In genomic region chr11:32571103-32571502, GRCm38 (mm10) we compare ENCODE assay signal across 28 mouse cellular contexts. TPM values are rescaled to one million over a fixed set of nuclear protein-coding genes. Genes with fewer than 3 reads are reported as not detected.
DNase-seq lines count a peak whose midpoint lies in the region; ATAC-seq lines count a peak whose summit lies in the region.
"Had no signal": no experiment of that assay in that cellular context is flagged by ENCODE, and none has a peak within 500 bp of the region (broad histone marks: within the 10 kb centered on the region; RNA-seq: fewer than 3 reads in every experiment).

No protein-coding gene starts in this region.

- H3K9me3 ChIP-seq in heart, embryonic 10.5 days, result no peaks in the 10 kb centered on the region
- H3K9me3 ChIP-seq in midbrain, embryonic 10.5 days (replicated peaks), result no peaks in the 10 kb centered on the region
- H3K9me3 ChIP-seq: liver, embryonic 12.5 days; midbrain, embryonic 12.5 days had no signal

- no peaks in the 10 kb centered on the region for H3K27me3 ChIP-seq in heart, embryonic 10.5 days (ENCODE audit: insufficient read depth, poor library complexity, severe bottlenecking)
- H3K27me3 ChIP-seq in splenic B cell, adult 2 months (ENCODE audit: control insufficient read depth, insufficient read depth, low read length, poor library complexity, severe bottlenecking), result no peaks in the 10 kb centered on the region
- H3K27me3 ChIP-seq in midbrain, embryonic 10.5 days (ENCODE audit: low read depth, poor library complexity, severe bottlenecking), result no peaks in the 10 kb centered on the region
- H3K27me3 ChIP-seq: liver, embryonic 12.5 days; midbrain, embryonic 12.5 days had no signal

- DNase-seq in heart, adult 11 months, result peak; percentile 83
- no peak for DNase-seq in heart, embryonic 10.5 days (ENCODE audit: low spot score)
- DNase-seq in splenic B cell, adult 2 months (ENCODE audit: low read depth, low spot score), result peak; percentile 47
- DNase-seq in midbrain, embryonic 10.5 days (ENCODE audit: low spot score), result no peak
- DNase-seq in thymus, postnatal 14 days, result no peak
- DNase-seq: adrenal gland, adult 2 months; adrenal gland, postnatal 36 days; cerebellum, adult 2 months; cerebellum, postnatal 14 days; kidney, adult 18-20 months; kidney, postnatal 36 days; liver, postnatal 0 days; retina, postnatal 1 day; right cerebral cortex, postnatal 14 days; thymus, adult 2 months; thymus, postnatal 4 days had no signal

- ATAC-seq in activated CD4-positive, CD25-positive, alpha-beta regulatory T cell, adult 4 months, result peak; percentile 32
- peak; percentile 68 for ATAC-seq in megakaryocyte, adult 5-6 weeks (ENCODE audit: poor library complexity, severe bottlenecking)
- ATAC-seq: forebrain, embryonic 16.5 days; liver, embryonic 12.5 days; liver, postnatal 0 days; lung, postnatal 0 days had no signal

- no peak overlapping the region for H3K27ac ChIP-seq in heart, embryonic 10.5 days
- no peak overlapping the region for H3K27ac ChIP-seq in midbrain, embryonic 10.5 days (replicated peaks)
- H3K27ac ChIP-seq: hindbrain, embryonic 14.5 days; layer of hippocampus, adult 2 months; left cerebral cortex, adult 2 months; liver, embryonic 12.5 days; macrophage; midbrain, embryonic 12.5 days had no signal

- H3K4me3 ChIP-seq in heart, embryonic 10.5 days, result no peak overlapping the region
- no peak overlapping the region for H3K4me3 ChIP-seq in midbrain, embryonic 10.5 days
- H3K4me3 ChIP-seq: layer of hippocampus, adult 2 months; left cerebral cortex, adult 2 months; liver, embryonic 12.5 days; midbrain, embryonic 12.5 days had no signal

- peaks cover 13% of the 10 kb centered on the region for H3K4me1 ChIP-seq in heart, embryonic 10.5 days
- peaks cover 8% of the 10 kb centered on the region; the same call in 1 of the 2 replicates for H3K4me1 ChIP-seq in midbrain, embryonic 10.5 days

- 76% methylated on average over 6 of the region's 6 CpGs for WGBS in heart, embryonic 10.5 days
- WGBS in midbrain, embryonic 10.5 days, result 87% methylated on average over 6 of the region's 6 CpGs

- no peaks in the 10 kb centered on the region for H3K36me3 ChIP-seq in heart, embryonic 10.5 days
- H3K36me3 ChIP-seq in splenic B cell, adult 2 months (ENCODE audit: control insufficient read depth, insufficient read depth, low read length, poor library complexity, severe bottlenecking), result peaks cover 2% of the 10 kb centered on the region; the same call in 1 of the 2 replicates
- H3K36me3 ChIP-seq in midbrain, embryonic 10.5 days, result no peaks in the 10 kb centered on the region
- H3K36me3 ChIP-seq: liver, embryonic 12.5 days; midbrain, embryonic 12.5 days had no signal

RNA-seq across cellular contexts. Expression of gene Stk10, which starts 38.0 kb away (rescaled TPM):
- polyA plus RNA-seq in heart, embryonic 10.5 days (2016; fragmentation: Nextera tagmentation; extraction: Ambion mirVana), result 2.3 and 2.8 TPM in 2 replicates
- polyA plus RNA-seq in activated CD4-positive, CD25-positive, alpha-beta regulatory T cell, adult 4 months (2017; shearing (Covaris generic)), result 100 to 1,000 TPM in 1 of 2 experiments, 10 to 100 TPM in 1; 66.9 to 116 TPM
- 88.8 and 98.5 TPM in 2 replicates for total RNA-seq in megakaryocyte, adult 5-6 weeks (2015)
- 115 and 125 TPM in 2 replicates for total RNA-seq in megakaryocyte, adult 5-6 weeks (2017)
- polyA plus RNA-seq in midbrain, embryonic 10.5 days (2016; fragmentation: Nextera tagmentation; extraction: Ambion mirVana), result 1.5 and 2.1 TPM in 2 replicates

RNA-seq across cellular contexts. Expression of gene Efcab9, which starts 39.2 kb away (rescaled TPM):
- 0.36 TPM in 1 of 2 replicates, not detected in the other for polyA plus RNA-seq in heart, embryonic 10.5 days (2016; fragmentation: Nextera tagmentation; extraction: Ambion mirVana)
- polyA plus RNA-seq in activated CD4-positive, CD25-positive, alpha-beta regulatory T cell, adult 4 months (2017; shearing (Covaris generic)), result 1 to 10 TPM; 1.1 to 1.2 TPM
- total RNA-seq in megakaryocyte, adult 5-6 weeks (2015), result 0.20 and 2.2 TPM in 2 replicates
- total RNA-seq in megakaryocyte, adult 5-6 weeks (2017), result 1.6 and 2.0 TPM in 2 replicates
- polyA plus RNA-seq in midbrain, embryonic 10.5 days (2016; fragmentation: Nextera tagmentation; extraction: Ambion mirVana), result 0.32 TPM in 1 of 2 replicates, not detected in the other
- polyA plus RNA-seq: adrenal gland, adult 2 months; forebrain, embryonic 16.5 days; hindbrain, embryonic 14.5 days; macrophage; neural tube, embryonic 14.5 days; small intestine, adult 2 months had no signal

Comparison
In these comparisons a context has a peak if more than half of its experiments do, and no peak if none do; other contexts are left out.
1. DNase-seq: peak in heart, adult 11 months (single experiment) and splenic B cell, adult 2 months (single experiment); none in heart, embryonic 10.5 days (single experiment), midbrain, embryonic 10.5 days (single experiment) and thymus, postnatal 14 days (single experiment).
2. RNA of gene Stk10, which starts 38.0 kb away (polyA plus RNA-seq): 66.9 to 116 TPM in activated CD4-positive, CD25-positive, alpha-beta regulatory T cell, adult 4 months; 2.3 to 2.8 TPM in heart, embryonic 10.5 days and 1.5 to 2.1 TPM in midbrain, embryonic 10.5 days; every median in the first group is over 10 times any median in the second.